Mouse (Mus musculus) retina, adult 2 months (tissue): ENCODE measurements around the gene Ndufaf7.
A peak's percentile ranks its signal among the peaks of the same experiment; 100 is the strongest.

Experiments used
- DNase-seq: peaks from one replicate; pipeline ENCODE4 v3.0.0-alpha.2; 2012; ENCODE audit warnings: low read depth, low spot score

Ndufaf7 gene

DNA sequence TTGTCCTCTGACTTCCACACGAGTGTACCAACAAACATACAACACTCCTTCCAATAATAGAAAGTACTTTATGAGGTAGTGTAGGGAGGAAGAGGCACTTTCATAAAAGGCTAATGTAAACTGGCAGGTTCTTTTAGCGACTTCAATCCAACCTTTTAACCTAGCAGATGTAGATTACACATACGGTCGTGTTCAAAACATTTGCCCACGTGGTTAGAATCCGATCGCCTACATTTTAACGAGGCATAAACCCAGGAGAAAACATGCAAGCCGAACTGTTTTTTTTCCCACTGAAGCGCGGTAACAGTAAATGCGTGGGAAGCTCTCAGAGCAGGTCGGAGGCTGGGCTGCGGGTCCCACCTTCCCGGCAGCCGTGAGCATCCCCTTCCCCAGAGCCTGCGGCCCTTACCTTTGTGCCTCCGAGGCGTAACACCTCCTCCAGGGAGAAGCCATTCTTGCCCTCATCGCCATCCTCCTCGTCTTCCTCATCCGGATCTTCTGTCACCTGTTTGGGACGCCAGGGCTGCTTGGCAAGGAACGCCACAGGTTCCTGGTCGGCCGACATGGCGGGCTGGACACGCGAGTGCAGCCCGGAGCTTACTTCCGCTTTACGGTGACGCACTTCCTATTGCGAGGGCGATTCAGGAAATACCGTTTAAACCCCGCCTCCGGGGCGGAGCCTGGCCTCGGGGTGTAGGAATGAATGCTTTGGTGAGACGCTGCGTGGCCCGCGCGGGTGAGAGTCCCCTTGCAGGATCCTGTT, at the start of gene Ndufaf7, which contains the start of gene Cebpz:
Gene Ndufaf7, plus strand, starts transcription at position 671 of the 763 bp plus-strand sequence.
Gene Cebpz, minus strand, starts transcription at position 601 of the 763 bp plus-strand sequence.
- DNase-seq, result peak; percentile 95

GRCm38 (mm10) chr17:78888554-78888953, 48.4 kb upstream of the Ndufaf7 start:
- no peak for DNase-seq

DNA sequence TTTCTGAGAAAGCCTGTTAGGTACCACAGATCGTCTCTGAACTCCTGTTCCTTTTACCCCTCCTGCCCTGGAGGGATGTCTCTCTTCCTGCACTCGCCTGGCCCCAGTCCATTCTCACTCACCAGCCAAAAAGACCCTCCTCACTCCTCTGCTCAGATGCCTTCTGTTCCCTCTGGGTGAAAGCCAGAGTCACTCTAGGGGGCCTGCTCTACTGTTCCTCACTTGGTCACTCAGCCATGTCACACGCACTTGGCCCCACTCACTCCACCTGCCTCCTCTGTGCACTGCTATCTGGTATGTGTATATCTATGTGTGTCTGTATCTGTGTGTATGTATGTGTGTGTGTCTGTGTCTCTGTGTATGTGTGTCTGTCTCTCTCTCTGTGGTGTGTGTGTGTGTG, 47.8 kb upstream of the Ndufaf7 start:
- DNase-seq, result no peak

DNA sequence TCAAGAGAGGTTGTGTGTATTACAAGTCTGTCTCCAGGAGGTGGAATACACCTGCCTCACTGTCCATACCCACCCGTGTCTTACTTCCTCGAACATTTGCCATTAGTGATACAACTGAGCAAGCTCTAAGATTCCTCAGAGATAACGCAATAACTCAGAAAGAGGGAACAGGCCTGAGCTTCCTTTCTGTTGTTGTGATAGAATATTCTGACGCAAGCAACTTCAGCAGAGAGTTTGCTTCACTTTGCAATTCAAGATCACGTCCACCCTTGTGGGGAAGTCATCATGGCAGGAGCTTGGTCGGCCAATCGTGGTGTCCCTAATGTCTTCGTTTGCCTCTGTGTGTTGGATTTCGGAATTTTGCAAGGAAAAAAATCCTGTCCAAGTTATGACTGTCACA, 45.9 kb upstream of the Ndufaf7 start:
- no peak for DNase-seq

GRCm38 (mm10) chr17:78894991-78895390, 41.9 kb upstream of the Ndufaf7 start:
- DNase-seq, result no peak

- no peak for DNase-seq
These were observed 41.5 kb upstream of the Ndufaf7 start for GRCm38 (mm10) chr17:78895394-78895793.

DNA sequence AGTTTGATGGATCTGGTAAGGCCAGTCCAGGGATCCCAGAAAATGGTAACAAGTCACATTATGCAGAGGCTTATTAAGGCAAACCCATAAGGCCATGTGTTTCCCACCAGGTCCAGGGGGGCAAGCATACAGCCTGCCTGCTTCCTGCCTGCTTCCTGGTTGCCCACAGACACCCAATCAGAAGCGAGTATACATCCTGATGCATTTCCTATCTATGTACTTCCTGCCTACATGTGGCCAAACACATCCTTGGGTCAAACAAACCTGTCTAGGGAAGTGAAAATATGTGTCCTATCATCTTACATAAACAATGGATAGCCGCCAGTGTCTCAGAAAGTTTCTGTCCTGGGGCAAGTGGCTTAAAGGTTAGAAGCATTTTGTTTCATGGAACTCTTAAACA, 33.8 kb upstream of the Ndufaf7 start:
- DNase-seq, result no peak

GRCm38 (mm10) chr17:78906892-78907291, 30.0 kb upstream of the Ndufaf7 start, which contains the start of gene Sult6b1:
Gene Sult6b1, minus strand, starts transcription at chr17:78906992.
- no peak for DNase-seq

DNA sequence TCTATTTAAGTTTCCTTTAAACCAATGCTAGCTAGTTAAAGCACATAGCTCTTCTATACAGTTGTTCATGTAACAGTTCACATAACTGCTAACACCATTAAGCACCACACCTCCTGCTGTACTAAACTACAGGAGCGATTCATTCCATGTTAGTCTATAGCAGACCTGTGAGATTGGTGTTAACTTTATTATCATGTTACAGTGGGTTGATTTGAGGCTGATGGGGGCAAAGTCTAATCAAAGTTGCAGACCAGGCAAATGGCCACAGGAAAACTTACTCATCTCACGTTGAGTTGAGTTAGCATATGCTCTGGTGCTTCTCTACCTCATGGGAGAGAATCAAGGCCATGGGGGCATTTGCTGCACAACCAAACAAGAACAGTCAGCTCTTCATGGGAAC, 27.6 kb upstream of the Ndufaf7 start:
- DNase-seq, result no peak

DNA sequence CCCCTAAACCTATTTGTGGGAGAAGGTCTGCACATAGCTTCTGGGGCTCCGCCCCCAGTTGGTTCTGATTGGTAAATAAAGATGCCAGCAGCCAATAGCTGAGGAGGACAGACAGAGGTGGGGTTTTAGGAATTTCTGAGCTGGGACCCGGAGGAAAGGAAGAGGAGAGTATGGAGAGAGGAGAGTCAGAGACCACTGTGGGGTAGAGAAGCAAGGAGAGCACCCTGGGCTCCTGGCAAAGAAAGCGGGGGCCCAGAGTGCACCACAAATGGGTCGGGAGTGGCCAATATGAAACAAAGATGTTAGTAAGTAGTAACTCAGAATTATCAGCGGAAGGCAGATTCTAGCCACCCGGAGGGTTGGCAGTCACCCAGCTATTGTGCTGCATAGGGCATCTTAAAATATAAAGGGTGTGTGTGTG, 24.1 kb upstream of the Ndufaf7 start:
- no peak for DNase-seq

GRCm38 (mm10) chr17:78913921-78914320, 23.0 kb upstream of the Ndufaf7 start:
- no peak for DNase-seq

DNA sequence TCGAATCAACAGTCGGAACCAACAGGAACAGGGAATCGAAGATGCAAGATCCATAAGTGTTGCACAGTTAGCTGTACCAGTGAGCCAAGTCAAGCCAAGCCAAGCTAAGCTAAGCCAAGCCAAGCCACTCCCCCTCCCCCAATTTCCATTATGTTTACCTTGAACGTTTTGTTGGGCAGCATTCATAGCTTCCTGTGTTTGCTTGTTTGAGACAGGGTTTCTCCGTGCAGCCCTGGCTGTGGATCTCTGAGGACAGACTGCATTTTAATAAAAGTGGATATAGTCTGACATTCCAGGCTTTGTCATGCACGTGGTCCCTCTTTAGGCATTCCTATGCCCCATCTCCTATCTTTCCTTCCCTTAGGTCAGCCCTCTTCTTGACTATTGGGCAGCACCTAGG, 21.2 kb upstream of the Ndufaf7 start:
- no peak for DNase-seq

GRCm38 (mm10) chr17:78916369-78916813, 20.5 kb upstream of the Ndufaf7 start, which contains the start of gene Cebpzos:
Gene Cebpzos, plus strand, starts transcription at chr17:78916500.
- peak; percentile 74 for DNase-seq

- DNase-seq, result no peak
These were observed 20.0 kb upstream of the Ndufaf7 start for GRCm38 (mm10) chr17:78916899-78917298.

GRCm38 (mm10) chr17:78917696-78918095, 19.2 kb upstream of the Ndufaf7 start:
- DNase-seq, result no peak

- DNase-seq, result no peak
These were observed 1.1 kb upstream of the Ndufaf7 start for GRCm38 (mm10) chr17:78935857-78936256.

GRCm38 (mm10) chr17:78937229-78937853, 405 bp downstream of the Ndufaf7 start:
- no peak for DNase-seq

GRCm38 (mm10) chr17:78938927-78939326, 2.0 kb downstream of the Ndufaf7 start:
- DNase-seq, result no peak

DNA sequence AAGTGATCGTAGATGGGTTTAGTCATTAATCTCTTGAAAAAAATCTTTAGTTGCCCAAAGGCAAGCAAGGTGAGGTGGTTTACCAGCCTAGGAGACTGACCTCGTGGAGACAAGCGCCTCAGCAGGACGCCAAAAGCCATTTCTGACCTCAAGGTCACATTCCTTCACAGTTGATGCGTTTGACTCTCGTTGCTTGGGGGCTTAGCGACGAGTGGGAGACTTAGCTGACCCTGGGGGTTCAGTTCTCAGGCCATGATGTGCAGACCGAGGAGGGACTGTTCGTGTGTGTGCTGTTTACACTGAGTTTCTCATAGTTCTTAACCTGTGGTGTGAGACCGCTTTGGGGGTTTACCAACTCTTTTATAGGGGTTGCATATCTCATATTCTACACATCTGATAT, 5.6 kb downstream of the Ndufaf7 start:
- no peak for DNase-seq

DNA sequence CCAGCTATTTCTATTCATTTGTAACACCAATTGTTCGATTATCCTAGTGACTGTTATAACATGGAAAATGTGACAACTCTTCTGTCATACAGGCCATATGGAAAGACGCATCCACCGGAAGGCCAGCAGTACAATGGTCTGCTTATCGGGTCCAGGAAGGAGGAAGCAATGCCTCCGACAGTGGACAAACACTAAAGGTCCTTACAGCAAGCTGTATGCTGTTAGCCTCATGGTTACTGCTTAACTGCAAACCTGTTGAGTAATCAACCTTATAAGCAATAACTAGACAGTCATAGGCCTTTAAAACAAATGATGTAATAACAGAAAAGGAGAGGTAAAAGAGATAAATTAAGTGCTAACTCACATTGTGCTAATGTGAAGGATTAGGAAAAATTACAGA, 14.3 kb downstream of the Ndufaf7 start:
- no peak for DNase-seq

- no peak for DNase-seq
These were observed 15.1 kb downstream of the Ndufaf7 start for GRCm38 (mm10) chr17:78952070-78952469.

- DNase-seq, result no peak
These were observed 16.3 kb downstream of the Ndufaf7 start for GRCm38 (mm10) chr17:78953240-78953639.

- DNase-seq, result no peak
These were observed 22.5 kb downstream of the Ndufaf7 start for GRCm38 (mm10) chr17:78959473-78959872.
